Mouse (Mus musculus) hindbrain, embryonic 14.5 days (tissue): ENCODE data around the gene Saysd1. TPM values are rescaled to one million over a fixed set of nuclear protein-coding genes. Genes with fewer than 3 reads are reported as not detected.

Source experiments
- ATAC-seq: fragments of 200-750 bp; cut with Nextera tagmentation; 2 replicates; pipeline ENCODE4 v1.8.0; 2017; ENCODE audit warnings: moderate number of reproducible peaks, mild to moderate bottlenecking, moderate TSS enrichment, moderate library complexity; ENCODE audit not compliant: low FRiP score
- DNase-seq: peaks from one replicate; pipeline ENCODE4 v3.0.0-alpha.2; 2015; ENCODE audit warnings: low spot score
- H3K27ac ChIP-seq: fragments of 300-500 bp; sonication (generic); 2 replicates; pipeline ENCODE4 v1.5.1; 2014; ENCODE audit warnings: mild to moderate bottlenecking, moderate library complexity
- H3K27me3 ChIP-seq: fragments of 300-500 bp; sonication (generic); 2 replicates; pipeline ENCODE4 v1.6.1; 2014; ENCODE audit warnings: mild to moderate bottlenecking, low read length, mixed read lengths; ENCODE audit not compliant: control insufficient read depth, insufficient read depth
- H3K36me3 ChIP-seq: fragments of 300-500 bp; sonication (generic); replicated peaks from 2 replicates; pipeline ENCODE4 v1.6.1; 2014; ENCODE audit not compliant: control insufficient read depth, insufficient read depth
- H3K4me1 ChIP-seq: fragments of 300-500 bp; sonication (generic); replicated peaks from 2 replicates; pipeline ENCODE4 v1.6.1; 2014; ENCODE audit warnings: antibody characterized with exemption, low read length, mixed read lengths; ENCODE audit not compliant: control insufficient read depth, insufficient read depth
- H3K4me2 ChIP-seq: fragments of 300-500 bp; sonication (generic); replicated peaks from 2 replicates; pipeline ENCODE4 v1.6.1; 2014; ENCODE audit warnings: mild to moderate bottlenecking, moderate library complexity
- H3K4me3 ChIP-seq: fragments of 300-500 bp; sonication (generic); replicated peaks from 2 replicates; pipeline ENCODE4 v1.5.1; 2014; ENCODE audit warnings: mild to moderate bottlenecking, low read length
- H3K9ac ChIP-seq: fragments of 300-500 bp; sonication (generic); 2 replicates; pipeline ENCODE4 v1.6.1; 2014
- H3K9me3 ChIP-seq: fragments of 300-500 bp; sonication (generic); 2 replicates; pipeline ENCODE4 v1.6.1; 2016; ENCODE audit warnings: low read length; ENCODE audit not compliant: control insufficient read depth
- WGBS: fragments of 180-500 bp; shearing (Covaris S2); extraction: QIAGEN DNeasy Blood & Tissue Kit; methylation state at CpG from one replicate; pipeline ENCODE4 v1.1.7; 2014; 5-methylcytosine and 5-hydroxymethylcytosine counted together
- polyA plus RNA-seq: library from polyadenylated mRNA; unstranded; fragments of >200 nt; fragmentation: Nextera tagmentation; extraction: Ambion mirVana; gene quantifications from 2 replicates; pipeline ENCODE4 v1.2.1, GENCODE M21; 2014

The Saysd1 gene
- polyA plus RNA-seq, 1 experiment from 2014 or later, result 11.1 TPM

DNA sequence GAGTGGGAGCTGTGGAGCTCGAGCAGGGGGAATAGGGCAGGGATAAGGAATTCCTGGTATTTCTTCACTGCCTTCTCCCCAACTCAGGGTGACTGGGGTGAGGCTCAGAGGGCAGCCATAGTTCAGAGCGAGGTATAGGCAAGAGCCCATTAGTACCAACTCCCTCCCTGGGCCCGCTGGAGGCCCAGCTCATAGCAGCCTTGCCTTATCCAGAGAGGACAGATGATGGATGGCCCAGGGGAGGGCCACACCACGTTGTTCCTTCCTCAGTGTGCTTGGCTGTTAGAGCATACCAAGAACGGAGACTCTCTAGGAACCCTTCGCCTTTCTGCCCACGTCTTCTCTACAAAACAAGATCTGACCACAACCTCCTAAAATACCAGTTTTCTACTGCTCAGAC lies 15.9 kb upstream of the Saysd1 start:
- DNase-seq, result no peak
- Histone ChIP-seq H3K9ac (no peak overlapping the region), H3K9me3 (no peaks in the 10 kb centered on the region), H3K36me3 (no peaks in the 10 kb centered on the region), H3K4me1 (no peaks in the 10 kb centered on the region), H3K27me3 (no peaks in the 10 kb centered on the region), H3K4me3 (no peak overlapping the region), H3K4me2 (no peak overlapping the region), H3K27ac (no peak overlapping the region)
- WGBS, result 59% methylated on average over 7 of the region's 7 CpGs
- ATAC-seq, result no peak

DNA sequence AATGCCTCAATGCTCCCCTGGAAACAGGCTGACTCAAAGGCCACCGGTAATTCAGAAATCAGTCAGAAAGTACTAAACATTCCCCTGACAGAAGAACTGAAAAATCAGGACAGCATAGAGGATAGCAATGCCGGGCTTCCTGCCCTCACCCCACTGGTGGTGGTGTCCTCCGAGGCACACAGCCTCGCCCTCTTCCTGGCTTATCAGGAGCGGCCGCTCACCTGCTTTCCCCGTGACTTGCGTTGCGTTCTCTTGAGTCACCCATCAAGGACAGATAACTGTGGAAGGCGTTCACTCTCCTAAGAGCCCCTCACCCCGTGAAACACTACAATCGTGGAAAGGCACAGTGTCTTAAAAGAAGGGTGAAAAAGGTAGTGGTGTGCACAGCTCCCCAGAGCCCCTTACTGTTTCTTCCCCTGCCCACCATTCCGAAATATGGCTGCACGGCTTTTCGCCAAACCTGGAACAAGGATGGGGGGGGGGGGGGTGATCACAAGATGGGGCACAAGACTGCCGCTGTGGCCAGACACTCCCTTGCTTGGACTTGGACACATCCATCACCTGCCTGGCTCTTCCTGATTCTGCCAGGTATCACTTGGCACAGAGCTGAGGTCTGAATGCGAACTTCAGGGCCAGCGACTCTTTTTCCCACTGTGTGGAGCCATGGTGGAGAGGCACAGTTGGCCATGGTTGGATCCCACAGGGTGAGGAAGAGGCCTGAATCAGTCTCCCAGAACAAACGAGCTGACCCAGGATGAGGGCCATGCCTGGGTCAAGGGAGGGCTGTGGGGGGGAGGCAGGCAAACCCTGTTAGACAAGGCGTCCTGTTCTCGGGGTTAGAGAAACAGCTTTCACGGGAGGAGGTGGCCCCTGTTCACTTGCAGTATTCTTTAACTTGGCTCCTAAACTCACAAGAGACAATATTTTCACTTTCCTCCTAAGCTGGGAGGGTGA lies 11.1 kb upstream of the Saysd1 start:
- ATAC-seq (no peak), DNase-seq (no peak)
- H3K9ac ChIP-seq, result no peak overlapping the region
- H3K4me2 ChIP-seq, result no peak overlapping the region
- H3K27me3 ChIP-seq, result no peaks in the 10 kb centered on the region
- no peaks in the 10 kb centered on the region for H3K9me3 ChIP-seq
- no peaks in the 10 kb centered on the region for H3K36me3 ChIP-seq
- H3K4me1 ChIP-seq, result no peaks in the 10 kb centered on the region
- no peak overlapping the region for H3K27ac ChIP-seq
- no peak overlapping the region for H3K4me3 ChIP-seq
- 92% methylated on average over 22 of the region's 22 CpGs for WGBS

DNA sequence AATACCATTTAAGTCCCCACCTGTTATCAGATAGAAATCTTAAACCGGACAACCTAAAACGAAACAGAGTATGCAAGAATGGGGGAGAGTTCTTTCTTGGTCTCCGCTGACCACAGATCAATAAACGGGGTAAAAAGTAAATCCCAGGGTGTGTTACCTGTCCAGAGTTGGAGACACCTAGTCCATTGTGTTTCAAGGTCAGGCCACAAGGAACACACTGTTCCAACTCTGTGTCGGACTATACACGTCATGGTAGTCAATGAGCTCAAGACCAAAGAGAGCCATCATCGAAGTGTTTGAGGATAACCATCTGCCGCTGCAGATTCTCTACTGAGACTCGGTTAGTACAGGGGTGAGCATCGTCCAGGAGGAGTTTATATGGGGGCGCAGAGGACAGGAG lies 10.2 kb upstream of the Saysd1 start:
- no peak overlapping the region for H3K27ac ChIP-seq
- WGBS, result 97% methylated on average over 11 of the region's 11 CpGs
- no peaks in the 10 kb centered on the region for H3K27me3 ChIP-seq
- no peak for ATAC-seq
- H3K4me2 ChIP-seq, result no peak overlapping the region
- H3K4me3 ChIP-seq, result no peak overlapping the region
- DNase-seq, result no peak
- H3K9me3 ChIP-seq, result no peaks in the 10 kb centered on the region
- H3K36me3 ChIP-seq, result no peaks in the 10 kb centered on the region
- H3K4me1 ChIP-seq, result no peaks in the 10 kb centered on the region; the same call in 1 of the 2 replicates
- H3K9ac ChIP-seq, result no peak overlapping the region

- DNase-seq (no peak), ATAC-seq (no peak)
- 91% methylated on average over 7 of the region's 7 CpGs for WGBS
- no peaks in the 10 kb centered on the region; the same call in 1 of the 2 replicates for H3K4me1 ChIP-seq
- no peak overlapping the region for H3K4me2 ChIP-seq
- H3K27me3 ChIP-seq, result no peaks in the 10 kb centered on the region
- no peaks in the 10 kb centered on the region for H3K36me3 ChIP-seq
- no peaks in the 10 kb centered on the region for H3K9me3 ChIP-seq
- H3K4me3 ChIP-seq, result no peak overlapping the region
- no peak overlapping the region for H3K9ac ChIP-seq
- H3K27ac ChIP-seq, result no peak overlapping the region
These were observed 9.5 kb upstream of the Saysd1 start for GRCm38 (mm10) chr14:20147854-20148253.

DNA sequence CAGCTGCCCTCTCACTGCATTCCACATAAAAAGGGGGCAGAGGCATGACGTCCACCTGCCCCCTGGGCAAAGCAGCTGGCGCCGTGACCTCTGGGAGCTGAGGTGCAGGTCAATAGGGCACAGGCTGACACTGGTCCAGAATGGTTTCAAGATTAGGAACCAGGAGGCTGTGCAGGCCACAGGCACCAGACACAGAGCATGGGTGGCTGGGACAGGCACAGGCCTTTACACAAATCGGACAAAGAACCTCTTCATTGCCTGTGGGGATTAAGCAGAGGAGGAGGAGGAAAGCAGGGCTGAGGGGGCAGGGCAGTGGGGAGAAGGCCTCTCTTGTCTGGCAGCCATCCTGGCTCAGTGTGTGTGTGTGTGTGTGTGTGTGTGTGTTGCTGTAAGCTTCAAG lies 5.8 kb upstream of the Saysd1 start:
- H3K9me3 ChIP-seq, result no peaks in the 10 kb centered on the region
- H3K9ac ChIP-seq, result no peak overlapping the region
- 53% methylated on average over 4 of the region's 4 CpGs for WGBS
- H3K27ac ChIP-seq, result no peak overlapping the region
- H3K36me3 ChIP-seq, result no peaks in the 10 kb centered on the region
- DNase-seq, result no peak
- ATAC-seq, result peak; percentile 59; the same call in 1 of the 2 replicates
- H3K4me1 ChIP-seq, result no peaks in the 10 kb centered on the region; the same call in 1 of the 2 replicates
- no peaks in the 10 kb centered on the region for H3K27me3 ChIP-seq
- H3K4me2 ChIP-seq, result no peak overlapping the region
- no peak overlapping the region for H3K4me3 ChIP-seq

DNA sequence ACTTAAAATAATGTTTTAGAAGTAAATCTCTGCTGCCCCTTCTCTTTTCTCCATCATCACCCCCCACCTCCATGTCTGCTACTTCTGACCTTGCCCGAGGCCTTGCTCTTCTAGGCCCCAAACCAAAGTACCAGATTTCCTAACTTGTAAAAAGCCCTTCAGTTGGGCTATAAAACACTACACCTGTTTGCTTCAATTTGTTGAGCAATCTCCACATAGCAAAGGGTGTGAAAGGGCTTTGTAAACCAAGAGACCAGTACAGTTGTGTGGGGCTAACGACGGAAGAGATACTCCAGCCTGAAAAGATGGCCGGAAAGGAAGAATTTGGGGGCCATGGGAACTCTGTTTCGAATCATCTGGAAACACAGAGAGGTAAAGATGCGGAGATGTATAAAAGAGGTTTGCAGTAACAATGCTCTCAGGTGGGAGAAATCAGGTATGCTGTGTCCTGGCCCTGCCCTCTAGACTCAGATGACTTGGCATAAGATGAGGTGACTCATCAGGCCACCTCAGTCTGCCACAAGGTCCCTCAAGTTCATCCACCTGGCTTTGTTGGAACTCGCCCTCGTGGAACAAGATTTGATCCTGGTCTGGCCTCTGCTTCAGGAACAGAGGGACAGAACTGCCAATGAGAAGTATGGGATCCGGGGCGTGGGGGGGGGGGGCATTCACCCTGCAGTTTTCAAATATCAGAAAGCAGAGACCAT lies 3.2 kb downstream of the Saysd1 start:
- ATAC-seq (no peak), DNase-seq (no peak)

GRCm38 (mm10) chr14:20128162-20128561 lies 10.2 kb downstream of the Saysd1 start:
- Histone ChIP-seq H3K9ac (no peak overlapping the region), H3K4me1 (no peaks in the 10 kb centered on the region), H3K4me3 (no peak overlapping the region), H3K36me3 (no peaks in the 10 kb centered on the region), H3K9me3 (no peaks in the 10 kb centered on the region), H3K27ac (no peak overlapping the region), H3K4me2 (no peak overlapping the region), H3K27me3 (no peaks in the 10 kb centered on the region)
- no peak for ATAC-seq
- no peak for DNase-seq
- 82% methylated on average over 6 of the region's 6 CpGs for WGBS

More for the DNA sequence above, 3.2 kb downstream of the Saysd1 start:
- WGBS, result 90% methylated on average over 10 of the region's 10 CpGs
- no peaks in the 10 kb centered on the region for H3K9me3 ChIP-seq
- H3K36me3 ChIP-seq, result no peaks in the 10 kb centered on the region
- H3K9ac ChIP-seq, result no peak overlapping the region
- no peak overlapping the region for H3K4me3 ChIP-seq
- no peak overlapping the region for H3K27ac ChIP-seq
- H3K27me3 ChIP-seq, result no peaks in the 10 kb centered on the region
- no peaks in the 10 kb centered on the region for H3K4me1 ChIP-seq
- H3K4me2 ChIP-seq, result no peak overlapping the region

DNA sequence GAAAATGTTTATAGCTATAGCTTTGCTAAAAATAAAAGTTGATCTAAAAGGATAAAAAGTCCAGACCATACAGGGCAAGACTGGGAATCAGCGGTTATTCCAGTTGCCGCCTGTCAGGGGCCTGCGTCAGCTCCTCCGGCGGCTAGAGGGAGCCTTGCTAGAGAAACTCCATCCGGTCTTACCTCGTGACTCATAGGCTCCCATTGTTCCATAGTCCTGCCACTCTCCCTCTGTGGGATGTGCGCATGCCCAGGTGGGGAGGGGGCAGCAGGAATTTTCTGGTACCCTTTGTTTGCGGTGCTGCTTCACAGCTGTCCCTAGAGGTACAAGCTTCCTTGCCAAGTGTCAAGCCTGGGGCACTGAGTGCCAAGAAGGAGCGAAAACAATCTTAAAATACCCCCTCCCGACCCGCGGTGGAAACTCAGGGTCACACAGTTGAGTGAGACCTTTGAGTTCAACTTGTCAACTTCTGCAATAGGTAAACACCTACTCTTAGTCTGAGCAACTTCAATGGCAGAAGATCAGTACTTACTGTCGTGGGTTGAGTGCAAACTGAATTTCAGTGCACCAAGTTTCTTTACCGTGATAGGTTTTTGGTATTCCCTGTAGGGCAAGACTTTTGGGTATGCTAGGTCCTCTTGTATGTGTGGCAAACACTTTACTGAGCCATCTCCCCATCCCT lies 10.8 kb downstream of the Saysd1 start:
- no peak for DNase-seq
- no peak overlapping the region for H3K27ac ChIP-seq
- no peaks in the 10 kb centered on the region for H3K9me3 ChIP-seq
- no peaks in the 10 kb centered on the region for H3K27me3 ChIP-seq
- ATAC-seq, result no peak
- H3K9ac ChIP-seq, result no peak overlapping the region
- WGBS, result 83% methylated on average over 15 of the region's 15 CpGs
- no peaks in the 10 kb centered on the region for H3K4me1 ChIP-seq
- no peaks in the 10 kb centered on the region for H3K36me3 ChIP-seq
- no peak overlapping the region for H3K4me2 ChIP-seq
- no peak overlapping the region for H3K4me3 ChIP-seq

DNA sequence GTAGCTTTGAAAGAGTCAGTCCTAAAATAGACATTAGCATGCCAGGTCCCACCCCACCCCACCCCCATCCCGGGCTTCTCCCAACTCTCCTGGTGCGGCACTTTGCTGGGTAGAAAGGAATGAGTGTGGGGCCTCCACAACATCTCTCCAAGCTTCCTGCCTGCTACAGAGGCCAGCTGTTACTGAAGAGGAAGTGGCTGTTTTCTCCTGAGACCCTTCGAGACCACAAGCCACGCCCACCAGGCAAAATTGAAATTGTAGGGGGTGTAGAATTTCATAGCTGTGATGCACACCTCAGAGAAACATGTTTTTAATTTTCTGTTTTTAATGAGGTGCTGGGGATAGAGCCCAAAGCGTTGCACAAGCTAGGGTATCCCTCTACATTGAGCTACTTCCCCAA lies 17.5 kb downstream of the Saysd1 start:
- Histone ChIP-seq H3K27me3 (no peaks in the 10 kb centered on the region), H3K4me3 (no peak overlapping the region), H3K9ac (no peak overlapping the region), H3K4me1 (no peaks in the 10 kb centered on the region), H3K4me2 (no peak overlapping the region), H3K36me3 (no peaks in the 10 kb centered on the region), H3K27ac (no peak overlapping the region), H3K9me3 (no peaks in the 10 kb centered on the region)
- DNase-seq, result no peak
- WGBS, result 80% methylated on average over 5 of the region's 5 CpGs
- no peak for ATAC-seq
